Mouse (Mus musculus): ENCODE results near the gene Rbm11. TPM values are rescaled to one million over a fixed set of nuclear protein-coding genes. Genes with fewer than 3 reads are reported as not detected.

Rbm11 gene
- polyA plus RNA-seq (2016; fragmentation: Nextera tagmentation; extraction: Ambion mirVana): 0.77 and 1.0 TPM in 2 replicates

- Histone ChIP-seq H3K9me3 (no peaks in the 10 kb centered on the region), H3K27me3 (ENCODE audit: insufficient read depth, poor library complexity, severe bottlenecking) (peaks cover 15% of the 10 kb centered on the region), H3K4me3 (peak within 1 kb of the TSS; percentile 78), H3K27ac (peak within 1 kb of the TSS; percentile 74), H3K36me3 (no peaks in the 10 kb centered on the region), H3K4me1 (replicated peaks) (no peaks in the 10 kb centered on the region; the same call in 1 of the 2 replicates)
- DNase-seq (ENCODE audit: low spot score): peak; percentile 79
- WGBS: under 1% methylated on average over 55 of the region's 55 CpGs
These were observed at the start of gene Rbm11 for GRCm38 (mm10) chr16:75592671-75593500. Gene Rbm11, plus strand, starts transcription at chr16:75592844.

DNA sequence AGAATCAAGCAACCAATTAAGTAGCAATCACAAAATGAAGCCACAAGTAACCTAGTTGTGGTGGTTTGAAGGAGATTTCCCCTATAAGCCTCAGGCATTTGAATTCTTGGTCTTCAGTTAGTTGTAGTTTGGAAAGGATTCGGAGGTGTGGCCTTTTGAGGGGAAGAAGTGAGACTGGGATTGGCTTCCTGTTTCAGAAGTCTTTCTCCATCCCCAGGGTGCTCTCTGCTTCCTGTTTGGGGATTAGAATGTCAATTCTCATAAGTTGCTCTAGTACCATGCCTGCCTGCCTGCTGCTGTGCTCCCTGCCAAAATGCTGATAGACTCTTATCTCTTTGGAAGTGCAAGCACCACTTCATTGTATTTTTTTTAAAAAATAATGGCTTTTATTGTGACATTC is 47.3 kb upstream of the Rbm11 start:
- WGBS: 88% methylated on average over 1 of the region's 1 CpGs
- Histone ChIP-seq H3K27ac (no peak overlapping the region), H3K27me3 (ENCODE audit: insufficient read depth, poor library complexity, severe bottlenecking) (no peaks in the 10 kb centered on the region), H3K36me3 (no peaks in the 10 kb centered on the region), H3K4me1 (replicated peaks) (no peaks in the 10 kb centered on the region), H3K4me3 (no peak overlapping the region), H3K9me3 (no peaks in the 10 kb centered on the region)
- no peak for DNase-seq (ENCODE audit: low spot score)

DNA sequence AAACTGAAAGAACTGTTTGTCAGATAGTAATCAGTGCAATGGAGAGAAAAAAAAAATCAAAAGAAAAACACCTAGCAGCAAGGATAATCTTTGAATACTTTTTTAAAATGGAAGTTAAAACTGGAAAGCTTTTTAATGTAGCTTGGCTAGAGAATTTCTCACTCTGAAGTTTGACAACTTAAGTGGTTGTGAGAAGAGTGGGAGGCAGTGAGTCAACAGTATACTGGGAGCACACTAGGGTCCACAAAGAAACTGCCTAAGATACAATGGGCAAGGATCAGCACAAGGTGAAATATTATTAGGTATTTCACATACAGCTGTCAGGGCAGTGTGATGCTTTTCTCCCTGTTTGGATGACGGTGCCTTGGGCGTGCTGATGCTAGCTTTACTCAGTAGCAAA is 29.7 kb upstream of the Rbm11 start:
- Histone ChIP-seq H3K27ac (no peak overlapping the region), H3K36me3 (no peaks in the 10 kb centered on the region), H3K9me3 (no peaks in the 10 kb centered on the region), H3K27me3 (ENCODE audit: insufficient read depth, poor library complexity, severe bottlenecking) (no peaks in the 10 kb centered on the region), H3K4me1 (replicated peaks) (no peaks in the 10 kb centered on the region), H3K4me3 (no peak overlapping the region)
- 93% methylated on average over 2 of the region's 2 CpGs for WGBS
- DNase-seq (ENCODE audit: low spot score): no peak

GRCm38 (mm10) chr16:75582279-75582678 is 10.4 kb upstream of the Rbm11 start:
- H3K4me3 ChIP-seq: no peak overlapping the region
- WGBS: 84% methylated on average over 5 of the region's 5 CpGs
- H3K9me3 ChIP-seq: no peaks in the 10 kb centered on the region
- no peaks in the 10 kb centered on the region for H3K4me1 ChIP-seq (replicated peaks)
- no peak for DNase-seq (ENCODE audit: low spot score)
- H3K27ac ChIP-seq: no peak overlapping the region
- H3K36me3 ChIP-seq: no peaks in the 10 kb centered on the region
- H3K27me3 ChIP-seq (ENCODE audit: insufficient read depth, poor library complexity, severe bottlenecking): no peaks in the 10 kb centered on the region

DNA sequence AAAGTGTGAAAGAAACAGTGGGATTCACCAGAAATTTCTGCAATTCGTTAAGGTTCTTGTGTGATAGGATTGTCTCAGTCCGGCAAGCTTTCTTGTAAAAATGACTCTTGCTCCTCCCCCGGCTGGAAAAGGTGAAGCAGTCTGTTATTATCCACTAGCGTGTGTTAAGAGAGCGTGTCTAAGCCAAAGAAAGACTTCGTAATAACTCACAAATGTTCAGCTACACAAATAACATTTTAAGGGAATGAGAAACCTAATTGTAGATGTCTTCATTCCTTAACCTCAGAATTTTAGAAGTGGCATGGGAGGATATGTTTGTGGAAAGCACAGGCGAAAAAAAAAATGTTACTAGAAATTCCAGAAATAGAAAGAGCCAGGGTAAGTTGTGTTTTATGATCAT is 6.7 kb upstream of the Rbm11 start, which contains the start of gene Lipi:
TSS of gene Lipi (minus strand) at position 101 of the 400 bp plus-strand sequence.
- H3K36me3 ChIP-seq: no peaks in the 10 kb centered on the region
- no peak within 1 kb of the TSS for H3K27ac ChIP-seq
- no peaks in the 10 kb centered on the region for H3K9me3 ChIP-seq
- no peak within 1 kb of the TSS for H3K4me3 ChIP-seq
- 87% methylated on average over 7 of the region's 7 CpGs for WGBS
- no peaks in the 10 kb centered on the region for H3K4me1 ChIP-seq (replicated peaks)
- no peak for DNase-seq (ENCODE audit: low spot score)
- H3K27me3 ChIP-seq (ENCODE audit: insufficient read depth, poor library complexity, severe bottlenecking): no peaks in the 10 kb centered on the region

GRCm38 (mm10) chr16:75586466-75586865 is 6.2 kb upstream of the Rbm11 start:
- no peaks in the 10 kb centered on the region for H3K9me3 ChIP-seq
- H3K27ac ChIP-seq: no peak overlapping the region
- H3K27me3 ChIP-seq (ENCODE audit: insufficient read depth, poor library complexity, severe bottlenecking): no peaks in the 10 kb centered on the region
- no peak for DNase-seq (ENCODE audit: low spot score)
- no peaks in the 10 kb centered on the region for H3K4me1 ChIP-seq (replicated peaks)
- H3K36me3 ChIP-seq: no peaks in the 10 kb centered on the region
- 33% methylated on average over 3 of the region's 3 CpGs for WGBS
- no peak overlapping the region for H3K4me3 ChIP-seq

DNA sequence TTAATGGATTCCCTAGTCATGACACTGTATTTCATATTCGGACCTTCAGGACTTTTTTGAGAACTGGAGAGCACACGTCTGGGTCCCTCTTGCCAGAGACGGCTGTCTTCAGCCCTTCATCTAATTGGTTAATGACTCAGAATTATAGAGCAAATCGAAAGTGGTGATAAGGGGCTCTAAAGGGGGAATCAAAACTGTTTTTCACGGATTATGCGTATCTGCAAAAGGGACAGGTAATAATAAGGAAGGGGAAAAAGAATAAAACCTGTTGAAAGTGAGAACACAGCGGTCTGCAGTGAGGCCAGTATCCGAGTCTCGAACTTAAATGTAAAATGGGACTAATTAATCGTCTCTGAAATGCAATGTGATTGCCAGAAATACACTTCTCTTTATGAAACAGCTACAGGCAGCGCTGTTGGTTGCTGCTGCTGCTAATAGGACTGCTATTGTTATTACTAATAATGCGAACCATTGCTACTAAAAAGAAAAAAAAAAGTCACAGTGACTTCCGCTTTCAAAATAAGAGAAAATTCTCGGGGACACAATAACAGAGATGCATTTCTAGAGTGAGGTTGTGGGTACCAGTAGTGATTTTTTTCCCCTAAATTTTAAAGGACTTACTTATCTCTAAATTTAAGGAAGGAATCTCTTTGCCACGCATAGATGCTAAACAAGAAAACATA is 998 bp downstream of the Rbm11 start:
- WGBS: 14% methylated on average over 15 of the region's 15 CpGs
- H3K27me3 ChIP-seq (ENCODE audit: insufficient read depth, poor library complexity, severe bottlenecking): peaks cover 15% of the 10 kb centered on the region
- H3K4me3 ChIP-seq: peak overlapping the region; percentile 78
- H3K9me3 ChIP-seq: no peaks in the 10 kb centered on the region
- H3K27ac ChIP-seq: no peak overlapping the region
- DNase-seq (ENCODE audit: low spot score): no peak
- H3K36me3 ChIP-seq: no peaks in the 10 kb centered on the region
- H3K4me1 ChIP-seq (replicated peaks): no peaks in the 10 kb centered on the region; the same call in 1 of the 2 replicates

- Histone ChIP-seq H3K36me3 (no peaks in the 10 kb centered on the region), H3K27ac (no peak overlapping the region), H3K27me3 (ENCODE audit: insufficient read depth, poor library complexity, severe bottlenecking) (no peaks in the 10 kb centered on the region), H3K4me1 (replicated peaks) (no peaks in the 10 kb centered on the region), H3K4me3 (no peak overlapping the region), H3K9me3 (no peaks in the 10 kb centered on the region)
- no peak for DNase-seq (ENCODE audit: low spot score)
- 72% methylated on average over 1 of the region's 1 CpGs for WGBS
These were observed 13.8 kb downstream of the Rbm11 start for GRCm38 (mm10) chr16:75606415-75606814.

DNA sequence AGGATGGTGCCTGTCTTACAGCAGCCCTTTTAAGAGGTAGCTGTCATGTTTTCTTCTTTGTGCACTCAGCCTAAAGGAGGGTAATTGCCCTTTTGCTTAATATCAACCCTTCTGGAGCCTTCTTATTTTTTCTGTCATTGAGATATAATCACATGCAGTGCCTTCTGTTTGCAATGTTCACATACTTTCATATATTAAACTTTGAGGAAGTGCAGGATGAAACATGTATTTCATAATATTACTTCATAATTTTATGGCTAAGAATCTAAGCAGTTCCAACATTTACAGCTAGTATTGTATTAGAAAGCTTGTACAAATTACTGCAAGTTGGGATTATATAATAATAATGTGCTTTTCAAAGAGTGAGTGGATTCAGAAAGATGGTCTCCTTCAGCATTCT is 19.9 kb downstream of the Rbm11 start:
- no peak for DNase-seq (ENCODE audit: low spot score)
- Histone ChIP-seq H3K4me3 (no peak overlapping the region), H3K9me3 (no peaks in the 10 kb centered on the region), H3K4me1 (replicated peaks) (no peaks in the 10 kb centered on the region), H3K36me3 (no peaks in the 10 kb centered on the region), H3K27ac (no peak overlapping the region), H3K27me3 (ENCODE audit: insufficient read depth, poor library complexity, severe bottlenecking) (no peaks in the 10 kb centered on the region)

DNA sequence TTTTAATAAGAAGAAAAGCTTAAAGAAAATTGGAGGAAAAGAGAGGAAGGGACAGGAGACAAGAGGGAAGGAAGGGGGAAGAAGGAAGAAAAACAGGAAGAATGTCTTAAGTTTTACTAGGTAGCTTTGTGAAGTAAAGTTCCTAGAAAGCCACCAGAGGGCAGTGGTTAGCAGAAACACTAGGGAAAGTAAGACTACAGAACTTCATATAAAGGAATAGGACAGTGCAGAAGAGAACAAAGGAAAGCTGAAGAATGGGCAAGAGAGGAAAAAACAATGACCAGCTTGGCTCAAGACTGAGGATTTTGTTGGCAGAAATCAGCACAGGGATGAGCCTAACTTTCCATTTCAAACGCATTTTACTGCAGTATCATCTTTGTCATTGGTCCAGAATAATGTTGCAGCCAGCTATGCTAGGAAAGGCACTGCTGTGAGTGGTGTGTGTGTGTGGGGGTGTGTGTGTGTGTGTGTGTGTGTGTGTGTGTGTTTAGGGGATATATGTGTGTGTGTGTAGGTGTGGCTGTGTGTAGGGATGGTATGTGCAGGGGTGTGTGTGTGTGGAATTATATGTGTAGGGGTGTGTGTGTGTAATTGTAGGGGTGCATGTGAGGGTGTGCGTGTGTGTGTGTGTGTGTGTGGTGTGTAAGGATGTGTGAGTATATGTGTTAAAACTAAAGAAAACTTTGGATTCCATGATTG is 25.2 kb downstream of the Rbm11 start:
- Histone ChIP-seq H3K27ac (no peak overlapping the region), H3K9me3 (no peaks in the 10 kb centered on the region), H3K4me3 (no peak overlapping the region), H3K4me1 (replicated peaks) (no peaks in the 10 kb centered on the region), H3K36me3 (no peaks in the 10 kb centered on the region), H3K27me3 (ENCODE audit: insufficient read depth, poor library complexity, severe bottlenecking) (no peaks in the 10 kb centered on the region)
- DNase-seq (ENCODE audit: low spot score): no peak
- WGBS: 84% methylated on average over 2 of the region's 2 CpGs

DNA sequence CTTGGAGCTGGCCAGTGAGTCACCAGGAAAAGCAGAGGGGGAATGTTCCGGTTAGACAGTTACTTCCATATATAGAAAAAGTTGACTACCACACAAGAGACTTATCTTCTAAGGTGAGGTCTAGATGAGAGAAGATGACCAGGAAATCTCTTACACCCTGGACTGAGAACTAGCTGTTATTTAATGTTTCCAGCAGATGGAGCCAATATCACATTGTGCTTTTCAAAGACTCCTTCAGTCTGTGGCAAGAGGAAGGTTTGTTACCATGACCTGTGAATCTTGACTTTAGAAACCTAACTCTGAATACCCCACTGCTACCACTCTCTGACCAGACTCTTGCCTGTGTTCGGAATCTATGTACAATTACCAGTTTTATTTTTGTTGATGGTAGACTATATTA is 35.2 kb downstream of the Rbm11 start:
- 96% methylated on average over 2 of the region's 2 CpGs for WGBS
- DNase-seq (ENCODE audit: low spot score): no peak
- Histone ChIP-seq H3K9me3 (no peaks in the 10 kb centered on the region), H3K4me3 (no peak overlapping the region), H3K4me1 (replicated peaks) (no peaks in the 10 kb centered on the region), H3K36me3 (no peaks in the 10 kb centered on the region), H3K27me3 (ENCODE audit: insufficient read depth, poor library complexity, severe bottlenecking) (no peaks in the 10 kb centered on the region), H3K27ac (no peak overlapping the region)

All from hindbrain, embryonic 10.5 days (tissue).